Mouse (Mus musculus) urinary bladder, adult 18-20 months (tissue): ENCODE measurements around the gene Doc2g.
A peak's percentile ranks its signal among the peaks of the same experiment; 100 is the strongest.
"Not testable (repeated sequence)": the region's sequence is repeated elsewhere in the genome, so short reads cannot be mapped to it uniquely, and the experiment has no call there.

Source experiments
- DNase-seq, 2 experiments: peaks; one replicate each; pipeline ENCODE4 v3.0.0; 2022; ENCODE audit warnings: low spot score in 2 of 2, mixed read lengths in 2 of 2

Doc2g gene

GRCm38 (mm10) chr19:4015635-4016034, 12.5 kb downstream of the Doc2g start:
- no peak for DNase-seq

GRCm38 (mm10) chr19:4017921-4018587, 14.9 kb downstream of the Doc2g start:
- no peak for DNase-seq

- DNase-seq, result peak; percentile 63 to 82
Observed at GRCm38 (mm10) chr19:4018743-4019583, 15.8 kb downstream of the Doc2g start.

GRCm38 (mm10) chr19:4023185-4023584, 20.1 kb downstream of the Doc2g start:
- DNase-seq, result no peak

GRCm38 (mm10) chr19:4027576-4027975, 24.5 kb downstream of the Doc2g start:
- no peak for DNase-seq

GRCm38 (mm10) chr19:4032668-4033067, 29.6 kb downstream of the Doc2g start:
- no peak for DNase-seq

- DNase-seq, result no peak
Observed at GRCm38 (mm10) chr19:4033298-4033697, 30.2 kb downstream of the Doc2g start.

GRCm38 (mm10) chr19:4033742-4034141, 30.6 kb downstream of the Doc2g start:
- no peak for DNase-seq

GRCm38 (mm10) chr19:4036327-4037045, 33.4 kb downstream of the Doc2g start:
- DNase-seq, result no peak

GRCm38 (mm10) chr19:4037154-4037787, 34.2 kb downstream of the Doc2g start:
- not testable (repeated sequence) for DNase-seq

- peak; percentile 87 to 90 for DNase-seq
Observed at GRCm38 (mm10) chr19:4037788-4038232, 34.7 kb downstream of the Doc2g start, which contains the start of gene Gstp1. Gstp1 (minus strand) TSS chr19:4037985.

- DNase-seq, result not testable (repeated sequence)
Observed at GRCm38 (mm10) chr19:4040941-4041340, 37.8 kb downstream of the Doc2g start.

- not testable (repeated sequence) for DNase-seq
Observed at GRCm38 (mm10) chr19:4041500-4041899, 38.4 kb downstream of the Doc2g start.

GRCm38 (mm10) chr19:4042124-4042523, 39.0 kb downstream of the Doc2g start:
- peak; percentile 29 to 64 for DNase-seq

GRCm38 (mm10) chr19:4044109-4044508, 41.0 kb downstream of the Doc2g start:
- DNase-seq, result not testable (repeated sequence)

- DNase-seq, result peak; percentile 67 to 82
Observed at GRCm38 (mm10) chr19:4045966-4046865, 43.1 kb downstream of the Doc2g start, which contains the start of gene Gstp2. Gstp2 (minus strand) TSS chr19:4046023.

- DNase-seq, result peak; percentile 35 to 50
Observed at GRCm38 (mm10) chr19:4046866-4047254, 43.7 kb downstream of the Doc2g start.

- DNase-seq, result peak; percentile 37 to 46
Observed at GRCm38 (mm10) chr19:4047859-4048258, 44.7 kb downstream of the Doc2g start.

- not testable (repeated sequence) for DNase-seq
Observed at GRCm38 (mm10) chr19:4049069-4049468, 46.0 kb downstream of the Doc2g start.

GRCm38 (mm10) chr19:4051016-4051415, 47.9 kb downstream of the Doc2g start:
- no peak for DNase-seq
